Mouse (Mus musculus) stomach, embryonic 16.5 days (tissue): ENCODE measurements around the gene Strap. TPM values are rescaled to one million over a fixed set of nuclear protein-coding genes. Genes with fewer than 3 reads are reported as not detected.

Experiments used
- ATAC-seq: fragments of 200-750 bp; cut with Nextera tagmentation; 2 replicates; pipeline ENCODE4 v1.8.0; 2017; ENCODE audit warnings: moderate number of reproducible peaks, moderate TSS enrichment; ENCODE audit not compliant: insufficient read depth, low FRiP score
- H3K27ac ChIP-seq: fragments of 300-500 bp; sonication (generic); 2 replicates; pipeline ENCODE4 v1.5.1; 2014; ENCODE audit warnings: low read length
- H3K27me3 ChIP-seq: fragments of 300-500 bp; sonication (generic); 2 replicates; pipeline ENCODE4 v1.6.1; 2014; ENCODE audit warnings: low read length, control low read depth, mixed read lengths; ENCODE audit not compliant: control insufficient read depth, insufficient read depth
- H3K36me3 ChIP-seq: fragments of 300-500 bp; sonication (generic); 2 replicates; pipeline ENCODE4 v1.6.1; 2014; ENCODE audit warnings: low read length; ENCODE audit not compliant: control insufficient read depth, insufficient read depth
- H3K4me1 ChIP-seq: fragments of 300-500 bp; sonication (generic); 2 replicates; pipeline ENCODE4 v1.6.1; 2014; ENCODE audit warnings: low read length, control low read depth, mixed read lengths; ENCODE audit not compliant: control insufficient read depth, insufficient read depth
- H3K4me2 ChIP-seq: fragments of 300-500 bp; sonication (generic); 2 replicates; pipeline ENCODE4 v1.6.1; 2014; ENCODE audit warnings: low read depth, low read length, mixed read lengths
- H3K4me3 ChIP-seq: fragments of 300-500 bp; sonication (generic); replicated peaks from 2 replicates; pipeline ENCODE4 v1.5.1; 2014; ENCODE audit warnings: mild to moderate bottlenecking, low read length
- H3K9ac ChIP-seq: fragments of 300-500 bp; sonication (generic); 2 replicates; pipeline ENCODE4 v1.6.1; 2014; ENCODE audit warnings: low read length
- H3K9me3 ChIP-seq: fragments of 300-500 bp; sonication (generic); replicated peaks from 2 replicates; pipeline ENCODE4 v1.6.1; 2016; ENCODE audit warnings: low read length, control low read depth; ENCODE audit not compliant: control insufficient read depth
- WGBS: fragments of 180-500 bp; shearing (Covaris S2); extraction: QIAGEN DNeasy Blood & Tissue Kit; methylation state at CpG from one replicate; pipeline ENCODE4 v1.1.7; 2014; 5-methylcytosine and 5-hydroxymethylcytosine counted together
- polyA plus RNA-seq: library from polyadenylated mRNA; unstranded; fragments of >200 nt; fragmentation: Nextera tagmentation; extraction: Ambion mirVana; gene quantifications from 2 replicates; pipeline ENCODE4 v1.2.1, GENCODE M21; 2015

Gene Strap
- polyA plus RNA-seq: 123 and 131 TPM in 2 replicates

DNA sequence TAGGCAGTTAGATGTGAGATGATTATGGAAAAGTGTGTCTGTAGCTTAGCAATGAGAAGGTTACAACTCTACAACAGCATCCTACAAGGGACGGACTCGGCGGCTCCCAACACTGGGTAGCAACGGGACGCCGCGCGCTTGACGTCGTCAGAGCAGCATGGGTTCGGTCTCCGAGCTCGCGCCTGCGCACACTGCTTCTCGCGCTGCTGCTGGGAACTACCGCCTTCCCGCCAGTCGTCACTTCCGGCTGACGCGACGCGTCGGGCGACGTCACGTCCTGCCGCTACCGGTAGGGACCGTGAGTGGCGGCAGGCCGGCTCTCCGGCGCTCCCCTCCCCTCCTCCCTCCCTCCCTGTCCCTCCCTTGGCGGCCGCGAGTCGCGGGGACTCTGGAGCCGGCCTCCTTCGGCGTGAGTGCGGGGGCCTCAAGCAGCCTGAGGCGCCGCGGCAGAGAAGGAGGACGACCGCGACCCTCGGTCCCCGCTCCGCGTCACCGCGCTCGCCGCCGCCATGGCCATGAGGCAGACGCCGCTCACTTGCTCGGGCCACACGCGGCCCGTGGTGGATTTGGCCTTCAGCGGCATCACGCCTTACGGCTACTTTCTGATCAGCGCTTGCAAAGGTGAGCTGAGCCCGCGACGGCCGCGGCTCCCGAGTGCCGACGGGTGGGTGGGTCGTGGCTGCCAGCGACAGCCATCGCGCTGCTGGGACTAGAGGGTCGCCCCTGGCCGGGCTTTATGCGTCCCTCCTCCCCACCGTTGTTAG, at the start of gene Strap:
Gene Strap (plus strand): TSS at position 233 of the 764 bp plus-strand sequence.
- H3K36me3 ChIP-seq: peaks cover 7% of the 10 kb centered on the region; the same call in 1 of the 2 replicates
- peak; percentile 99 for ATAC-seq
- peaks cover 13% of the 10 kb centered on the region for H3K4me1 ChIP-seq
- H3K27me3 ChIP-seq: no peaks in the 10 kb centered on the region
- peak within 1 kb of the TSS; percentile 98 for H3K4me3 ChIP-seq
- peak within 1 kb of the TSS; percentile 94 for H3K4me2 ChIP-seq
- under 1% methylated on average over 82 of the region's 86 CpGs for WGBS
- no peaks in the 10 kb centered on the region for H3K9me3 ChIP-seq
- peak within 1 kb of the TSS; percentile 69 for H3K27ac ChIP-seq
- H3K9ac ChIP-seq: peak within 1 kb of the TSS; percentile 95

- no peak for ATAC-seq
- H3K27ac ChIP-seq: no peak overlapping the region
Observed at GRCm38 (mm10) chr6:137687667-137688066, 47.2 kb upstream of the Strap start.

GRCm38 (mm10) chr6:137688079-137688478, 46.8 kb upstream of the Strap start:
- ATAC-seq: no peak
- no peaks in the 10 kb centered on the region for H3K4me1 ChIP-seq
- 85% methylated on average over 3 of the region's 3 CpGs for WGBS
- no peak overlapping the region for H3K9ac ChIP-seq
- no peaks in the 10 kb centered on the region for H3K36me3 ChIP-seq
- no peaks in the 10 kb centered on the region for H3K9me3 ChIP-seq
- H3K4me2 ChIP-seq: no peak overlapping the region
- H3K27ac ChIP-seq: no peak overlapping the region
- H3K27me3 ChIP-seq: no peaks in the 10 kb centered on the region
- no peak overlapping the region for H3K4me3 ChIP-seq

More at GRCm38 (mm10) chr6:137687667-137688066, 47.2 kb upstream of the Strap start:
- WGBS: 89% methylated on average over 5 of the region's 5 CpGs
- no peaks in the 10 kb centered on the region for H3K27me3 ChIP-seq
- H3K9ac ChIP-seq: no peak overlapping the region
- H3K4me1 ChIP-seq: no peaks in the 10 kb centered on the region
- no peaks in the 10 kb centered on the region for H3K9me3 ChIP-seq
- H3K36me3 ChIP-seq: no peaks in the 10 kb centered on the region
- no peak overlapping the region for H3K4me2 ChIP-seq
- H3K4me3 ChIP-seq: no peak overlapping the region

GRCm38 (mm10) chr6:137688506-137689105, 46.3 kb upstream of the Strap start:
- ATAC-seq: no peak
- Histone ChIP-seq H3K27ac (no peak overlapping the region), H3K36me3 (no peaks in the 10 kb centered on the region), H3K27me3 (no peaks in the 10 kb centered on the region), H3K4me2 (no peak overlapping the region), H3K4me1 (no peaks in the 10 kb centered on the region), H3K9me3 (no peaks in the 10 kb centered on the region), H3K4me3 (no peak overlapping the region), H3K9ac (no peak overlapping the region)
- WGBS: 66% methylated on average over 11 of the region's 11 CpGs

DNA sequence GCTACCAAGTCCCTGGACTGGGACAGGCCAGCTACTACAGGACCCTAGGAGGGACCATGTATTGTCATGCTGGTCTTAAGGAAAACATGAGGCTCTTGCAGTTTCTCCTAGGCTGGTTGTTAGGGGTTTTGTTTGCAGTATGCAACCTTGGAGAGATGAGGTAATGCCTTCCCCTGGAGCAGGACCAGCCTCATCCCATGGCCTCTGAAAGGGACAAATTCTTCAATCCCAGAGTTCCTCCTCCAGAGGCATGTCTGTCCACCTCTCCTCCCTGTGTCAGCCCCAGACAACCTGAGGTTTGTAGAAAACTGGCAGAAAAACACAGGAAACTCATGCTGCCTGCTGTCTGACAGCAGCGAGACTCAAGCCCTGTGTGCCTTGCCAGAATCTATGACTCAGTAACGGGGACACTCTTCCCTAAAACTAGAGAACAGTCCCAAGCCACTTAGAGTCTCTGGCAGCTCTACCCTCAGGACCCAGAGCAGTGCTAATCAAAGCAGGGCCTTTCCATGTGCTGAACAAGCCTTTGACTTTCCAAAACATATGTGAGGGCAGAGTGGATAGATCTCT, 44.2 kb upstream of the Strap start:
- no peak overlapping the region for H3K4me2 ChIP-seq
- H3K9me3 ChIP-seq: no peaks in the 10 kb centered on the region
- no peak overlapping the region for H3K27ac ChIP-seq
- no peaks in the 10 kb centered on the region for H3K27me3 ChIP-seq
- no peak overlapping the region for H3K4me3 ChIP-seq
- WGBS: 58% methylated on average over 2 of the region's 2 CpGs
- H3K4me1 ChIP-seq: no peaks in the 10 kb centered on the region
- H3K9ac ChIP-seq: no peak overlapping the region
- no peaks in the 10 kb centered on the region for H3K36me3 ChIP-seq
- no peak for ATAC-seq

DNA sequence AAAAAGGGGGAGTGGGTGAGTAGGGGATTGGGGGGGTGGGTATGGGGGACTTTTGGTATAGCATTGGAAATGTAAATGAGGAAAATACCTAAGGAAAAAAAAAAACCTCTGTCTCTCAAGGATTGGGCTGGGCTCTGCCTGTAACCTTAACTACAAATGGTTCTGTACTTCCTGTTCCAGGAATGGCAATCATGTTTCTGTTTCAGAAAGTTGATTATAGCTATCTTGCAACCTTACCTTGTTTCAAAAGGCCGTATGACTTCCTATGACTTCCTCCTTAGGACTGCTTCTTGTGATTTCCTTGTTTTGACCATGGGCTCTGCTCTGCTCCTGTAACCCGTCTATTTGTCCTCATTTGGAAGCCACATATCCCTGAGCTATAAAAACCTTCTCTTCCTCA, 40.6 kb upstream of the Strap start:
- no peak overlapping the region for H3K9ac ChIP-seq
- no peak overlapping the region for H3K4me2 ChIP-seq
- no peak overlapping the region for H3K27ac ChIP-seq
- H3K4me1 ChIP-seq: no peaks in the 10 kb centered on the region
- H3K27me3 ChIP-seq: no peaks in the 10 kb centered on the region
- H3K36me3 ChIP-seq: no peaks in the 10 kb centered on the region
- no peak overlapping the region for H3K4me3 ChIP-seq
- no peak for ATAC-seq
- no peaks in the 10 kb centered on the region for H3K9me3 ChIP-seq
- 71% methylated on average over 2 of the region's 2 CpGs for WGBS

GRCm38 (mm10) chr6:137695046-137695445, 39.8 kb upstream of the Strap start:
- WGBS: 91% methylated on average over 8 of the region's 8 CpGs
- H3K27ac ChIP-seq: no peak overlapping the region
- H3K36me3 ChIP-seq: no peaks in the 10 kb centered on the region

GRCm38 (mm10) chr6:137696445-137697204, 38.3 kb upstream of the Strap start:
- peak overlapping the region; percentile 52 for H3K27ac ChIP-seq
- ATAC-seq: peak; percentile 56; the same call in 1 of the 2 replicates
- no peaks in the 10 kb centered on the region for H3K36me3 ChIP-seq
- 62% methylated on average over 8 of the region's 8 CpGs for WGBS
- H3K27me3 ChIP-seq: no peaks in the 10 kb centered on the region
- H3K4me2 ChIP-seq: no peak overlapping the region
- no peak overlapping the region for H3K4me3 ChIP-seq
- no peaks in the 10 kb centered on the region for H3K9me3 ChIP-seq
- no peaks in the 10 kb centered on the region for H3K4me1 ChIP-seq
- no peak overlapping the region for H3K9ac ChIP-seq

More at GRCm38 (mm10) chr6:137695046-137695445, 39.8 kb upstream of the Strap start:
- Histone ChIP-seq H3K27me3 (no peaks in the 10 kb centered on the region), H3K9ac (no peak overlapping the region), H3K4me2 (no peak overlapping the region), H3K9me3 (no peaks in the 10 kb centered on the region), H3K4me1 (no peaks in the 10 kb centered on the region), H3K4me3 (no peak overlapping the region)
- ATAC-seq: no peak
